Mouse (Mus musculus) urinary bladder, postnatal 10 days (tissue): ENCODE results near the gene Fyn.

Experiments
- DNase-seq: peaks from one replicate; pipeline ENCODE4 v3.0.0; 2022; ENCODE audit warnings: low spot score

Gene Fyn

DNA sequence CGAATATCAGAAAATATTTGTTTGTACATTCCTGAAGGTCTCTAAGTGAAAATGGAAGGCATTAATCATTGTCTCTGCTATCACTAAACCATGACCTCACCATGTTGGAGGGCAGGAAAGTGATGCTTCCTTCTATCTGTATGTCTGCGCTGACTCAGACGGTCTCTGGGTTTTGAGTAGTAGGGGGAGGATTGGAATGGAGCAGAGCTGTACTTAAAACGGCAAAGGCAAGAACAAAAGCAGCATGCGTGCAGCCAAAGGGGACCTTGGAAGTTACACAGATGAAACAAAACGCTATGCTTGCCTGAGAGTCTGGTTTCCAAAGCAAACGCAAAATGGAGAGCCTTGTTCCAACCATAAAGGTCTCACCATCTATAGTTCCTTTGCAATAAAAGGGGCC is 202.4 kb downstream of the Fyn start:
- no peak for DNase-seq

DNA sequence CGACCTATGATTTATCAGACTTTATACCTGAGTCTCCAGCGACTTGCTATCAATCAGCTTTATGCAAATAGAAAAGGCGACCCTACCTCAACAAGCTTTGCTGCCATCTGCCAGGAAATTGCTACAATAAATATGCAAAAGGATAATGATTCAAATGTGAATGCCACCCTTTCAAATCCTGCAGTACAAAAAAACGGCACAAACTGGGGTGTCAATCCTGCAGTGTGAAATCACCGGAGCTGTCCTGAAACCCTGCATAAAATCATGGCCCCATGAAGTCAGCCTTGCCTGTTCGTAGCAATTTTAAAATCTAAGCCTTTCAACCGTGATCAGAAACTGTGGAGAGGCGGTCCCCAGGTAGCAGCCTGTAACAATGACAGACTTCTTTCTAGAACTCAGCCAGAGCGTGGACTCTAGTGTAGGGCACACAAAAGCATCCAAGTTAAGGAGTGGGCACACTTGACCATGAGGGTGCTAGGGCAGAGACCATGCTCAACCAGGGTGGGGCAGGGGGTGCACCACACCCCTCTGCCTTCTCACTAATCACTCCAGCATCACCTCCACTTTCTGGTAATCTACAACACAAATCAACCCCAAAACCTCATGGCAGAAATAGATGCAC is 203.5 kb downstream of the Fyn start:
- DNase-seq: no peak

DNA sequence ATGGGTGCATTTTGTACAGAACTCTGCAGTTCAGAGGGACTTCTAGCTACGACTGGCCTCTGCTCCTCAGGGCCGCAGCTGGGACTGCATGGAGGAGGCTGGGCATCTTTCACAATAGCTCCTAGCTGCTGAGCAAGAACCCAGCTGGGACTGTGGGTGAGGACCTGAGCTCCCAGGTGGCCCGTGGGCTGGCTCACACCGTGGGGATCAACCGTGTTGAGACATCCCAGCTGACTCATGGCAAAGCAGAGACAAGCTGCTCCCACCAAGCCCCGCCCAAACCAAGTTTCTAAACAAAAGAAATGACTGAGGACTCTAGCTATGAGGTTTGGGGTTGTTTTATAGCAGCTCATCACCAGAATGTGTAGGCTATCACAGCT is 204.0 kb downstream of the Fyn start:
- DNase-seq: no peak

DNA sequence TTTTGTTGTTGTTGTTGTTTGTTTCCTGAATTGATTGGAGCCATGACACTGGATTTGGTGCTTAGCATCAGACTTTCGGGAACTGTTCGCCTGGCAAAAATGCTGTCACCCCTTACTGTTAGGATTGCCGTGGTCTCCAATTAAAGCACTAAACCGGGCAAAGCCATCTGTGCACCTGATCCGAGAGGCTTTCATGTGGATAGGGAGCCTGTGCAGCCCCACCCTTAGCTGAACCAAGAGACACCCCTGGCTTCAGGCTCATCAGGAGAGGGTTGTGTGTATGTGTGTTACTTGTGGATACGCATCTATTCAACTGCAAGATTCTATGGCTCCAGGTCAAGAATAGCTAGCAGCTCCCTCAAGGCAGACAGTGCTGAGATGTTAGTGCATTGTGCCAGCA is 207.8 kb downstream of the Fyn start:
- DNase-seq: no peak

DNA sequence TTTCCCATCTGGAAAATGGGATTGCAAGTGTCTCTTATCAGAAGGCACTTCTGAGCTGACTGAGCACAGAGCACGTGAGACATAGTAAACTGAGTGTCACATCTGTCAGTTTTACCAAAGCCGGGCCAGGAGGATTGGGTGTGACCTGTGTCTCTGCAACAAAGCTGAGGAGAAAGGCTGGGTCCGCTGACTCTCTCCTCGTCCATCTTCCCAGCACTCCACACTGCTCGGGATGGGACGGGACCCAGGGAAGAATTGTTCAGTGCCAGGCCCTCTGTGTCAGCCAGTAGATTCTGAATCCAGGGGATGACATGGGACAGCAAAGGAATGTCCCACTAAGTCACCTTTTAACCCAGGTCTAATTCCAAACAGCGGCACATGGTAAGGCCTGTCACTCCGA is 211.8 kb downstream of the Fyn start:
- no peak for DNase-seq

DNA sequence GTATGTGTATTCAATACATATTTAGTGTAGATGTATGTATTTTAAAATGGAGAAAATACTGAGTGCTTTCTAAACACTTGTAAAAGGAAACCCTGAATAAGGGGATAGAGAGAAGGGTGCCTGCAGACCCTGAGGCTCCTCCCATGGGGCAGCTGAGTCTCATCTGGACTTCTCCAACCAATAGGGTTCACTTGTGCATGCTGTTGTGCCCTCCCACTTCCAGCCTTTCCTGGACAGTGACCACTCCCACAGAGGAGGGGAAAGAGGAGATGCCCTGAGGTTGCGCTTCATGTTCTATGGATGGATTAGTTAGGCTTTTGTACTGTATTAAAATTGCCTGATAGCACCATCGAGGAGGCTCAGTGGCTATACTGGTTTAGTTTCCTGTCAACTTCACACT is 213.7 kb downstream of the Fyn start:
- no peak for DNase-seq

DNA sequence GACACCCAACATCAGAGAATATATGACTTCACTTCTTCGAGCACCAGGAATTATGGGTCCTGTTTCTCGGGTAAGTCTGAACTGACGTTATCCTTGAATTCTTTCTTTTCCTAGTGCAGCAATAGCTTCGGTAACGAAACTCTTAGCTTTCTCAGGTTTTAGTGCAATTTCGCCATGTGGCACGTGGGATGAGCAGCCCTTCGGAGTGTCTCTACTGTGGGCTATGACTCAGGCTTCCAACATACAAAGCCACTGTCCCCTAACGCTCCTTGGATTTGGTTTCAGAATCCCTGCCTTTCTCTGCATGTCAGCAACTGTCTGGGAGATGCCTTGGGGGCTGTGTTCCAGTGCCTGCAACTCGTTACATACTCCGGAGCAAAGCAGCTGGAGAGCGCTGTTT is 215.1 kb downstream of the Fyn start:
- no peak for DNase-seq

DNA sequence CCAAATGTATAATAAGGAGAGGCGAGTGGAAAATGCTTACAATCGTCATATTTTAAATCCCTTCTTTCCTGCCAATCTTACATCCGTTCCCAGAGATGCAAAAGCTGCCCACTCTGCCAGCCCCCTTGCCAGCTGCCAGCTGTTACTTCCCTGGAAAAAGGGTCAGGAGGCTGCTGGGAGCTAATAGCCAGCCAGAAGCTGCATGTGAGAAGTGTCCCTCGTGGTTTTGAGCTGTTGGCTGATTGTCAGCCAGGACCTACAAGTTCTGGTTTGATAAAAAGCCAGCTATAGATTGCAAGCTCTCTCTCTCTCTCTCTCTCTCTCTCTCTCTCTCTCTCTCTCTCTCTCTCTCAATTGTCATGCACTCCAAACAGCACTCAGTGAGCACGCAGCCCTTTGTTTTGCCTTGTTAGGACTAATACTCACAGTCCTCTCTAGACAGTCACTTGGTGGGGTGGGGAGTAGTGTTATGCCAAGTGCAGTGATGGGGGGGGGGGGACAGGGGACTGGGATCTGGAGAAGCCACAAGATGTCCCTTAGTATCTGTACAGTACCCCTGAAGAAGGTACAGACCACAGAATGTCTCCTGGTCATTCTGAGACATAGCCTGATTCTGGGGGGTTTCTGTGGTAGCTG is 218.8 kb downstream of the Fyn start:
- no peak for DNase-seq

DNA sequence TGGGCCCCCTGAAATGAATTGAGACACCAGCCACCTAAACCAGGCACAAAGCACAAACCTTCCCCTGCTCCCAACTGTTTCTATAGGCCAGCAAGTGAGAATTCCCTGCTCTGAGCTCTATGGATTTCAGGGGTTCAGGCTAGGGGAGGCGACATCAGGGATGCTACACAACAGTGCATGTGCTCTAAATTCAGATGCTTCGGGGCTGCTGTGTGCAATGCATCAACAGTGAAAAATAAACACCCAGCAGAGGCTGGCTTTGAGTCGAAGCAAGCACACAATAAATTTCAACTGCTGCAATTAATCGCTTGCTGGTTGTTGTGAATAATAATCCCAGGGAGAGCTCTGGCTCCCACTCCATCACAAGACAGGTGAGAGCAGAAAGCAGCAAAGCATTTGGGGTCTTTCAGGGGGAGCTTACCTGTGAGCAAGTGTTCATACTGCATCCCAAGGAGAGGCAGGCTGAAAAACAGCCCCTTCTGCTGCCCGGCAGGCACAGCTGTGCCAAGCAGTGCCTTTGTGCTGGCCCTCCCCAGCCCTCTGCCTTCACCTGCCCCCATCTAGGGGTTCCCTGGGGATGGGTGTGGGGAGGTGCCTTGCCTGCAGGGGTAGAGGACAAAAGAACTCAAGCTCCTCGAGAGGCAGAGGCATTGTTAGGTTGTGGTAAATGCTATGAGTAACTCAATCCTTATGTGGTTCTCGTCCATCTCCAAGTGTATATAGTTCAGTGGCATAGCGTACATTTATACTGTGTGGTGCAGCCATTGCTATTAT is 219.5 kb downstream of the Fyn start:
- DNase-seq: no peak

DNA sequence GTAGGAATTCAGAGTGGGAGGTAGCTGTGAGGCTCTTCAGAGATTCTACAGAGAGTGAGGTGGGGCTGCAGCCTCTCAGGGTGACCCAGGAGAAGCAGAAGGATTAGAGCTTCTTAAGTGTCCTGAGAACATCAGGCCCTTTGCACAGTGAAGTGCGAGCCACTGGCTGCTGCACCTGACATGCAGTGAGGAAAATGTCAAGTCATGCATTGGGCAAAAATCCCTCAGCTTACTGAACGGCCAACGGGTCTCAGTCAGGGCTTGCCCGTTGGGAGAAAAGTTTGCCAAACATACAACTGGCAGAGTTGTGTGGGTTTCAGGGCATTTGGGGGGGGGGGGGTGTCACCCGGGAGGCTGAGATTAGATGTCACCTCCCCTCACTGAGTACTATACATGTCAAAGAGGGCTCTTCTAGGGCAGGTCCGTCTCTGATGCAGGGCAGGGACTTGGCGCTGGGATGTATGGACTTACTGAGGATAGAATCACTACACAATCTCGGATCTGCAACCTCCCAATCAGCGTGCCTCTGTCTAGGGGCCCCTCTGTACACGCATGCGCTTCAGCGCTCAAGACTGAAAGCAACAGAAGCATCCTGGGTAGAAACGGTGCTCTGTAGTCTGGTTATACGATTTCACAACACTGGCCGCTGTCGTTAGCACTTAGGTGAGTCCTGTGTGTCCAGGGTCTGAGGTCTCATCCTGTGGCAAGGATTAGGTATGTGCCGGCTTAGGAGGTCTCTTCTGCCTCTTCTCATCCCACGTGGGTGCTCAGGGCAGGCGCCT is 221.3 kb downstream of the Fyn start:
- no peak for DNase-seq

DNA sequence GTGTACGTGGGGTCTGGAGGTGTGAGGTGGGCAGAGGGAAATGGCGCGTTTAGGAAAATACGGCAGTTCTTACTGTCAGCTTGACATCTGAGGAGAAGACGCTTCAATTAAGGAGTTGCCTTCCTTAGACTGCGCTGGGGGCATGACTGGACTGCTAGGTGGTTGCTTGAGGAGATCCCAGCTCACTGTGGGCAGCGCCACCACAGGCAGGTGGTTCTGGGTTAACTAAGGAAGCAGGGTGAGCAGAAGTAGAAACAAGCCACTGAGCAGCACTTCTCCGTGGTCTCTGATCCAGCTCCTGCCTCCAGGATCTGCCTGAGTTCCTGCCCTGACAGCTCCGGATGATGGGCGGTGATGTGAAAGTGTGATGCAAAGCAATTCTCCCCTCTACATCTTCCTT is 222.0 kb downstream of the Fyn start:
- no peak for DNase-seq

DNA sequence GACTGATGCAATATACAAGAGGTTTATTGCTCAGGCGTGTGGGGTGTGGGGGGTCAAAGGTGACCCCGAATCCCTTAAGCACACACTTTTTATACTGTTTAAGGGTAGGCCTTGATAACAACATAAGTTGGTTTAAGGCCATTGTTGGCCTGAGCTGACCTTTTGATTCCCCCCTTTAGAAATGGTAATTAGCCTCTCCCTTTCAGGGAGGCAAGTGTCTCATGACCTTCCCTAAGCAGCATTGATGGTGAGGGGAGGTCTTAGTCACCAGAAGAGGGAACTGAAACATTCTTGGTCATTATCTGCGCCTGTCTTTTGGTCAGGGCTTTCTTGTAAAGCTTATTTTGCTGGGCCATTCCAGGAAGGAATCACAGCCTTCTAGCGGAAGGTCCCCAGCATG is 223.8 kb downstream of the Fyn start:
- DNase-seq: no peak

DNA sequence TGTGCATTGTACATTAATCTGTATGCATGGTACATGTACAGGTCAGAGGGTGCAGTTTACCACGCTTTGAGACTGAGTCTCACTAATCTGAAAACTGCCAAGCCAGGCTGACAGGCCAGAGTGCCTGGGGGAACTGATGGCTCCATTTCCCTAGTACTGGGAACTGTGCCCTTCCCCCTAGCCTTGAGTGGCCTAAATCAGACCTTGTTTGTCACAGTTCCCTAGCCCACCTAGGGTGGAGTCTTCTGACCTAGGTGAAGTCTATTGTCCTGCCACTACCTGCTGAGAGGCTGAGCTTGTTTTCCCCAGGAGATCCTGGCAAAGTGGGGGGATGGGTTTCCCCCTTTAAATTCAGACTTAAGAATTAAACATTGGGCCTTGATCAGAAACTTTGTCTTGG is 226.1 kb downstream of the Fyn start:
- no peak for DNase-seq

DNA sequence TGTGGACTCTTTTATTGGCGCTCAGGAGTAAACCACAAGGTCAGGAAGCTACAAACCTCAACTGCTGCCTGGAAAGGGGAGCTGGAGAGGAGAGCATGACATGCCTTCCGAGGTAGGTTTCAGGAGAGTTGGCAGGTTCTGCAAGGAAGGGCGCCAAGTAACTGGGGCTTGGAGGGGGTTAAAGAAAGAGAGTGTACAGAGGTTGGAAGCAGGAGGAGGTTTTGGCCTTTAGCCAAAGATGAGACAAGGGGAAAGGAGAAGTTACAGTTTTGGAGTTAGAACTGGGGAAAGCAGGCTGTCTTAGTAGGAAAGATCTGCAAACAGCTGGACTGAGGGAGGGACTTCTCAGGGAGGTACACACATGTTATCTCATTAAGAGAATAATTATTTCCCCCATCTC is 227.2 kb downstream of the Fyn start:
- DNase-seq: no peak

DNA sequence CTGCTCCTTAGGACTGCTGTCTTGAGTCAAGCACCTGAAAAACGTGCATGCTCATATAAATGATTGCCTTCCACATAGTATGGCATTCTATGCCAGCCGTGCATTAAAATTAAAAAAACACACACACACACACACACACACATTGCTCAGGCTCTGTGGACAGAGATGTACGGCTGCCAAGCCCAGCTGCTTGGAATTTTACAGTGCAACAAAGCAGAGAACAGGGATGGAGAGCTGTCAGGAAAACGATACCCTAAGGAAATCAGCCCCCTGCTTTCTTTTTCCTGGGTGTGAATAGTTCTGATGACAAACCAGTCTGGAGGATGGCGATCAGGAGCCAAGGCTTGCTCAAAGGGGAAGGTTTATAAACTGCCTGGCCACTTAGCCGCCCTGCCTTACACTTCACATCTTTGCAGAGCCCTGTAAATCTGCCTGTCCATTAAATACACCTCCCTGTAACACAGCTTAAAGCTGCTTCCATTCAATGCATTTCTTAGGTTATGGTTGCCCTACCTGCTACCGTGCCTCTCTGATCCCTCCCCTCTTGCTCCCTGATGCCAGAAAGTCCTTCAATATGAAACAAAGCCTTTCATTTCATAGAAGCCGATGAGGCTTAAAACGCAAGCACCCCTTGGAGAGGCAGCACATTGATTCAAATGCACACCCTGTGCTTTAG is 228.6 kb downstream of the Fyn start:
- no peak for DNase-seq

DNA sequence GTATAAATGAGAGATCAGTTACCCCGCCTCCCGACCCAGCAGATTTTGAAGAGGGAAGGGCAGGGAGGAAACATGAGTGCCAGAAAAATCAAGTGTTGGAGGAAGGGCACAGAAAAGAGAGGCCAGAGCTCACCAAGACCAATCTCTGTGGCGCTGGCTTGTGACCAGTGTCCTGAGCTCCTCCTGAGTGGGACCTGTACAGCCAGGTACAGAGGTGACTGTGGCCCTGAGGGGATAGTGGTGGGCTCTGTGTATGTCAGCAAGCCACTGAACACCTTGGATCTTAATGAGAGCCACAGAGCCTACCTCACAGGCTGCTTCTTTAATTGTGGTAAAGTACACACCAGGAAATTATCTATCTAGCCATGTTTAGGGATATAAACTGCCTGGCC is 229.1 kb downstream of the Fyn start:
- no peak for DNase-seq

DNA sequence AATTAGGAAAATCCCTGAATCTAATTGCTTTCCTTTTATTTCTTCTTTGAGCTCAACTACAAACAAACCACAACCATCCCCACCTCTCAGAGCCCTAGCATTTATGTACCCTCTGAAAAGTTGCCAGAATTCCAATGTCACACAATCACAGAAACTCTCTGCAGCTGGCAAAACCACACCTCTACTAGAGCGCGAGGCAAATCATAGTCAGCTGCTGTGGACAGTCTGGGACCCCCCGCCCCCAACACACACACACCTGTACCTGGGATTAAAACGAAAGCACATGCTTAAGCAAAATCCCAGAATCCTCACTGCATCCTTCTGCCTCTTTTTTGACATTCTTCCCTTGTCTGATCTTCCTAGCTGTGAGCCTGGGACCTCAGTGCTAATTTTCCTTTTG is 230.9 kb downstream of the Fyn start:
- no peak for DNase-seq

DNA sequence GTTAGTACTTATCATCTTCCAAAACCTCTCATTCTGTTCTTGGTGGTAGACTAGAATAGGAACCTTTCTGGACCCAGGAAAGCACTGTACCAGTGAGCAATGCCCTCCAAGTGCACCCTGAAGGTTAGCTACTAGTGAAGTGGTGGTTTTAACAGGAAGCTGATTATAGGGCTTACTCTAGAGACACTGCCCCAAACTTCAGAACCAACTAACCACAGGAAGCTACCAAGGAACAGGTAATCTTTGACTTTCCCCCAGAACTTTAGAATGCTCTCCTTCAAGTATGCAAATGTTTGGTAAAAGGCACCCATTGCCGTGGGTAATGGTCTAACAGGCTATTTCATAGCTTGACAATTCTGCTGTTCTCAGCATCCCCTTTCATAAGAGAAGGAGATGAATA is 231.5 kb downstream of the Fyn start:
- no peak for DNase-seq

DNA sequence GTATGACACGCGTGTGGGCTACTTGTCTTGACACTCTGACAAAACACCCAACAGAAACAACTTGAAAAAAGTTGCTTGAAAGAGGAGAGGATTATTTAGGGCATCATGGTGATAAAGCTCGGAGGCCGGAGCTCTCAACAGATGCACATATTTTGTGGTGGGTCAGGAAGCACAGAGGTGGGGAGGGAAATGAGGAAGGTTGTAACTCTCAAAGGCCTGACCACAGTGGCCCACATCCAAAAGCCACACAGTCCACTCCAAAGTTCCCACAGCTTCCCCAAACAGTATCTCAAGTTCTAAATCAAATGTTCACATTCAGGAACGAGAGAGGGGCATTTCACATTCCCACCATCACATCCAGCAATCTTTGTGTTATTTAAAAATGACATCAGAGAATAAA is 232.4 kb downstream of the Fyn start:
- DNase-seq: no peak

DNA sequence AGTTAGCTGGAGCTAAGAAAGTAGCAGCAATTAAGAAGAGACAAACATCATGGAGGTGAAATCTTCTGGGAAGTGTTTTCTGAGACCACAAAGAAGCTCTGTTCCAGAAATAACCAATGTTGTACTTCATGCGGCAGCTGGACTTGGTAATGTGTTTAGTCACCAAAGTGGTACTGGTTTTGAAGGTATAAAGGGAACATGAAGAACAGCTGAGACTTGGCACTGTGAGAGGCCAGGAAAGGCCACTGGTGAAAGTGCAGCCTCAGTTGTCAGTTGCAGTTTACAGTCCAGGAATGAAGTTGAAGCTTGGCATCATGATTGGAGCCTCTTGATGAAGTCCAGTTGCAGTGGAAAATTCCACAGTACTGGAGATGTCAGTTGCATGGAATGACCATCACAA is 237.8 kb downstream of the Fyn start:
- DNase-seq: no peak

DNA sequence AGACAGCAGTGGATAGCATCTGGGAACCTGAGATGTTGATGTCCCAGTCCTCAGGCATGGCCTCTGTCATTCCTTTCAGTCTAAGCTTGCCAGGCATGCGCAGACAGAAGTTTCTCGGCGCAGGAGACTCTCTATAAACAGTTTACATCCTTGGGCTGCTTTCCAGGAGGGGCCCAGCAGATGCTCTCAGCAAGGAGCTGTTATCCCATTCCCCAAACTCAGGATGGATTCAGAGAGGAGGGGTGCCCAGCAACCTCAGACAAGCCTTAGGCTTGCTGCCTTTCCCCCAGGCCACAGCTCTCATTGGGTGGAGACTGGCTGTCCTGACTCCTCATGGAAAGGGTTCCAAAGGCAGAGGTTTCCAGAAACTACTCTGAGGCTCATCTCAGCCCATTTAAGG is 242.6 kb downstream of the Fyn start:
- DNase-seq: no peak

DNA sequence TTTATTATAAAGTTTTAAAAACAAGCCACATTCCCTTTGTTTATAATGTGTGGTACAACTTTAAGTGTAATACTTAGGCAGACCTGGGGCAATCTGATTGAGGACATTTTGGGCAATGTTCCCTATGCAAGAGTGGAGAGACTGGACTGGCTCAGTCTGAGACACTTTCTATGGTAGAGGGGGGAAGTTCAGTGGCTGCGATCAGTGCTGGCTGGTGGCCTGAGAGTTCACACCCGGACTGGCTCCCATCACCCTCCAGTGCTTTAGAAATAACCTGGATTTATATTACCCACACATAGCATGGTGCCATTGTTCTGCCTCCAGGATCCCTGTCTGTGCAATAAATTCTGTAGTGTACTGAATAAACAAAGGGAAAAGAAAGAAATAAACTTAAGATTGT is 243.5 kb downstream of the Fyn start:
- no peak for DNase-seq

DNA sequence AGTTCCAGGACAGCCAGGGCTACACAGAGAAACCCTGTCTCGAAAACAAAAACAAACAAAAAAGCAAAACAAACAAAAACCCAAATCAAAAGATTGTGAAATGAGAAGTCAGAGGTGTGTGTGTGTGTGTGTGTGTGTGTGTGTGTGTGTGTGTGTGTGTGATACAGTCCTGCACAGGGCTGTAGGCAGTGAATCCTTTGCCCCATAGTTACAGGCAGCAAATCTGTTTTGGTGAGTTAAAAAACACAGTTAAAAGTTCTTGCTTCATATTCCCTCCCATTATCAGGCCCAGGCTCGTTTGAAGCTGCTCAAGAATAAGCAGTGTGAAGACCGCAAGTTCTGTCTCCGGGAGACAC is 244.0 kb downstream of the Fyn start, which contains the start of gene Traf3ip2:
Gene Traf3ip2 (plus strand): TSS at position 302 of the 356 bp plus-strand sequence.
- DNase-seq: no peak
